Mouse (Mus musculus): ENCODE results near the gene Nod2. TPM values are rescaled to one million over a fixed set of nuclear protein-coding genes. Genes with fewer than 3 reads are reported as not detected.

The Nod2 gene
- polyA plus RNA-seq, 1 experiment from 2014 or later = 0.18 TPM

DNA sequence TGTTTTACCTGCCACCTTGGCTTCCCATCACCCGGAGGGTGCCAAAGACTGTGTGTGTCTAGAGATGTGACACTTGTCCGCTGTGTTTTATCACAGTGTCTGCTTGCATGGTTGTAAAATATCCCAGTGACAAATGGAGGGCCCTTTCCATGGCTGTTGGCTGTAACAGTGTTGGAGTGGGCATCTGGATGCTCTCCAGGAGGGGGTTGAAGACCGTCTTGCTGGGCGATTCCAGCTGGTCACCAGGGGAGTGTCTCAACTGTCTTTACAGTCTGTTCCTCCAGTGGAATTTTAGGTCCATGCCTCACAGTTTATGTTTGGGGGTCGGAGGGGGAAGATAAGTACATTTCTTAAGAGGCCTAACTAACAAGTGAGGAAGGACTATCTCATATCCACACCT, 26.2 kb upstream of the Nod2 start:
- 65% methylated on average over 5 of the region's 5 CpGs for WGBS
- Histone ChIP-seq H3K27me3 (replicated peaks) (peaks cover 17% of the 10 kb centered on the region), H3K9ac (no peak overlapping the region), H3K4me3 (no peak overlapping the region), H3K36me3 (replicated peaks) (no peaks in the 10 kb centered on the region), H3K4me1 (no peaks in the 10 kb centered on the region; the same call in 1 of the 2 replicates), H3K27ac (no peak overlapping the region), H3K4me2 (no peak overlapping the region), H3K9me3 (no peaks in the 10 kb centered on the region)
- no peak for ATAC-seq (replicated peaks)

DNA sequence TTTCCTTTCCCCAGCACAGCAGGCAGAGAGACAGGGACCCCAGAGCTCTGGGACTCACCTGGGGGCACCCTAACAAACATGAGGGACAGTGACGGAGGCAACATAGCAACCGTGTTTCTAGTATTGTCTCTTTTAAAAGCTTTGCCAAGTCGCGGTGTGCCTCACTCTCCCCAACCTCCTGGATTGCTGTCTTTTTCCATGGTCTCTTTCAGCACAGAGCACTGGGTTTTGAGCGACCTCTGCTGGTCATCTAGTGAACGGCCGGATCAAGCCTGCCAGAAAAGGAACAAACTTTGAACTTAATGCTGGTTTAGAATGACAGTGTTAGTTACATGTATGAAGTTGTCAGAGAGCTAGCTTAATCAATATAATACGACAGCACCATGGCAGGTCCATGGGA, 25.7 kb upstream of the Nod2 start:
- Histone ChIP-seq H3K9me3 (no peaks in the 10 kb centered on the region), H3K27me3 (replicated peaks) (peaks cover 21% of the 10 kb centered on the region), H3K4me2 (no peak overlapping the region), H3K9ac (no peak overlapping the region), H3K27ac (no peak overlapping the region), H3K4me1 (no peaks in the 10 kb centered on the region; the same call in 1 of the 2 replicates), H3K36me3 (replicated peaks) (no peaks in the 10 kb centered on the region), H3K4me3 (no peak overlapping the region)
- ATAC-seq (replicated peaks) = 0 out of 2 replicates have a peak, but pooled peaks have one; percentile 40
- 0% methylated on average over 8 of the region's 8 CpGs for WGBS

DNA sequence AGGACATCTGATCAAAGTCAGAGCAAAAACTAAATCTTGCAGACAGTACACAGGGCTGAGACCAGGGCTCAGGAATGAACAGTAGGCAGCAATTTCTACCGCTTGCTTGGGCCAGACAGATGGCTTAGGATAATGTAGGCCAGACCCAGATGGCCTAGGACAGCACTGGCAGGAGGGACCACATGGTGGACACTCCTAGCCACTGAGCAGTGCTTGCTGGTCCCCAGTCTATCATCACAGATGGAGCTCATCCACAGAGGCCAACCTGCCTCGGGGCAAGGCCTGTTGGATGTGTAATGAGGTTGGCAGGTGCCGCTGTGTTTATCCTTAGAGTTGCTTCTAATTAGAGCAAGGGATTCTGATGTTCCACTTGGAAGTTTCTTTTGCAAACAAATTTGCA, 23.8 kb upstream of the Nod2 start:
- Histone ChIP-seq H3K9me3 (no peaks in the 10 kb centered on the region), H3K4me1 (peaks cover 12% of the 10 kb centered on the region), H3K9ac (no peak overlapping the region), H3K27me3 (replicated peaks) (peaks cover 25% of the 10 kb centered on the region), H3K36me3 (replicated peaks) (no peaks in the 10 kb centered on the region), H3K4me2 (no peak overlapping the region), H3K4me3 (no peak overlapping the region), H3K27ac (no peak overlapping the region)
- 68% methylated on average over 3 of the region's 3 CpGs for WGBS
- no peak for ATAC-seq (replicated peaks)

DNA sequence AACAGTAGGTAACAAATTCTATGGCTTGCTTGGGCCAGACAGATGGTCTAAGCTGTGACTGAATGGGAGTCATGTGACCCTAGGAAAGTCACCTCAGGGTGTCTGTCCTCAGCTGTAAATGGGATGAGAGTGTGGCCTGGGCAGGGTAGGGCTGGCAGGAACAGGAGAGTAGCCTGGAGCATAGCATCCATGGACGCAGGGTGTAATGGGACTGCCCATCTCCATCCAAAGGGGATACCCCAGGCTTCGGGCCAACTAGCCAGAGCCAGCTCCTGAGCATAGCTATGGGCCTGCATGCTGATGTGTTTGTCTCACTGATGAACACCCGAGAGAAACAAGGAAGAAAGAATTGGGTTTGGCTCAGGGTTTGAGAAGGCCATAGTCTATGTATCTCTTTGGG, 22.8 kb upstream of the Nod2 start:
- no peak overlapping the region for H3K9ac ChIP-seq
- ATAC-seq (replicated peaks) = no peak
- WGBS = 79% methylated on average over 3 of the region's 3 CpGs

DNA sequence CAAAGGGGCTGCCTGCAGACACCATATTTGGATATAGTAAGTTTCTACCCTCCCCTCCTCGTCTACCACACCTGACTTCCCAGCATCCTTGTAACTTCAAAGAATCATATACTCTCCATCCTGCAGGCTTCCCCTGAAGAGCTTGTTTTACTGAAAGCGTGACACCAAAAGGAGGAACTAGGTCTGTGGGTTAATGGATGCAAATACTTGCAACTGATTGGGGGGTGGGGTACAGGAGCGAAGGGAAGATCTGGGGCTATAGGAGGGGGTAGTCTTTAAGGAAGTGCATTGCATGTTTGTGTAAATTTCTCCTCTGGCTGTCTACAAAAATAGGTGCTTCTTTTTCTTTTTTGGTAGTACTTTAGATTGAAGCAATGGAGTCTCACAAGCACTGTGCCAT, 20.7 kb upstream of the Nod2 start:
- Histone ChIP-seq H3K4me2 (no peak overlapping the region), H3K9ac (no peak overlapping the region), H3K27me3 (replicated peaks) (peaks cover 15% of the 10 kb centered on the region; the same call in 1 of the 2 replicates), H3K9me3 (no peaks in the 10 kb centered on the region), H3K4me3 (0 out of 2 replicates have a peak overlapping the region, but pooled peaks have one; percentile 50), H3K4me1 (peaks cover 14% of the 10 kb centered on the region), H3K27ac (no peak overlapping the region), H3K36me3 (replicated peaks) (no peaks in the 10 kb centered on the region)
- 82% methylated on average over 3 of the region's 3 CpGs for WGBS
- no peak for ATAC-seq (replicated peaks)

More for the DNA sequence above, 22.8 kb upstream of the Nod2 start:
- Histone ChIP-seq H3K4me1 (peaks cover 14% of the 10 kb centered on the region), H3K9me3 (no peaks in the 10 kb centered on the region), H3K4me3 (no peak overlapping the region), H3K36me3 (replicated peaks) (no peaks in the 10 kb centered on the region), H3K4me2 (no peak overlapping the region), H3K27ac (no peak overlapping the region), H3K27me3 (replicated peaks) (peaks cover 25% of the 10 kb centered on the region)

DNA sequence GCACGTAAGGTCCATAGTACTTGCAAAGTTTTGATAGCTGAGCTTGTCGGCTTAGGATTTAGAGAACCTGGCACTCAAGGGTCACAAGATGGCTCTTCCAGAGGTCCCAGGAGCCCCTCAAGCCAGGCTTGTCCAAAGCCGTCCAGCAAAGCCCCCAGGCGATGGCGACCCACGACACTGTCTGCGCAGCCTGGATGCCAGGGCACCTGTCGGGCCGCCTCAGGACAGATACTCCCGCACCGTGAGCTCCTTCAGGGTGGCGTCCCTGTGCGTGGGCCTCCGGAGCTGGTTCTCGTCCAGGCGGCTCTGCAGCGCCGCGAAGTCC, 20.2 kb upstream of the Nod2 start:
- H3K4me1 ChIP-seq = peaks cover 14% of the 10 kb centered on the region
- 14% methylated on average over 19 of the region's 19 CpGs for WGBS
- H3K4me3 ChIP-seq = peak overlapping the region; percentile 50
- no peaks in the 10 kb centered on the region for H3K36me3 ChIP-seq (replicated peaks)
- no peaks in the 10 kb centered on the region for H3K9me3 ChIP-seq
- H3K27me3 ChIP-seq (replicated peaks) = peaks cover 15% of the 10 kb centered on the region; the same call in 1 of the 2 replicates
- peak overlapping the region; percentile 84 for H3K27ac ChIP-seq
- ATAC-seq (replicated peaks) = no peak
- H3K4me2 ChIP-seq = peak overlapping the region; percentile 87
- peak overlapping the region; percentile 29; the same call in 1 of the 2 replicates for H3K9ac ChIP-seq

DNA sequence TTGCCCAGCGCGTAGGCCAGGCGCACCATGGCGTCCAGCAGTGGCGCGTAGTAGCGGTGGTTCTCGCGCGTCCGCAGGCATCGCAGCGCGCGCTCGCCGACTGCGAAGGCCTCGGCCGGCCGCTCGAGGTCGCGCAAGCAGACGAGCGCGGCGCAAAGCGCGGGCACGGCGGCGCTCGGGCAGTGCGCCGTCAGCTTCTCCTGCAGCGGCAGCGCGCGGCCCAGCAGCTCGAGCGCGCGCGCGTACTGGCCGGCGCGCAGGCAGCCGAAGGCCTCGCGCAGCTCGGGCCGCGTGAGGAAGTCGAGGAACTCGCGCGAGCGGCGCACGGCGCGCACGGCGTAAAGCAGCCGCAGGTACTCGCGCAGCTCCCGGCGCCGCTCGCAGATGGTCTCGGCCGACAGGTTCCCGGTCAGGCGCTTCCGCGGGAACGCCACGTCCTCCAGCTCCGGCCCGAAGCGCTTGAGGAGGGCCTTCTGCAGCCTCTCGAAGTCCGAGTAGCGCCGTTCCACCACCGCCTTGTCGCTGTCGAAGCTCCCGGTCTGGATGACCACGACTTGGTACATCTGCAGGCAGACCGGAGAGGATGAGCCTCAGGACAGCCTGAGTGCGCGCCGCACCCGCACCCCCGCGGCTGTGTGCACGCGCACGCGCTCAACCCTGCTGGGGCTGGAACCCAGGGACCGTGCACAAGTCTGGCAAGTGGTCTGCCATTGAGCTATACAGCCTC, 19.7 kb upstream of the Nod2 start:
- Histone ChIP-seq H3K9me3 (no peaks in the 10 kb centered on the region), H3K9ac (peak overlapping the region; percentile 57), H3K27ac (peak overlapping the region; percentile 84), H3K4me3 (peak overlapping the region; percentile 50), H3K27me3 (replicated peaks) (peaks cover 15% of the 10 kb centered on the region; the same call in 1 of the 2 replicates), H3K4me1 (peaks cover 14% of the 10 kb centered on the region), H3K36me3 (replicated peaks) (no peaks in the 10 kb centered on the region), H3K4me2 (peak overlapping the region; percentile 87)
- peak; percentile 86 for ATAC-seq (replicated peaks)
- under 1% methylated on average over 95 of the region's 105 CpGs for WGBS

DNA sequence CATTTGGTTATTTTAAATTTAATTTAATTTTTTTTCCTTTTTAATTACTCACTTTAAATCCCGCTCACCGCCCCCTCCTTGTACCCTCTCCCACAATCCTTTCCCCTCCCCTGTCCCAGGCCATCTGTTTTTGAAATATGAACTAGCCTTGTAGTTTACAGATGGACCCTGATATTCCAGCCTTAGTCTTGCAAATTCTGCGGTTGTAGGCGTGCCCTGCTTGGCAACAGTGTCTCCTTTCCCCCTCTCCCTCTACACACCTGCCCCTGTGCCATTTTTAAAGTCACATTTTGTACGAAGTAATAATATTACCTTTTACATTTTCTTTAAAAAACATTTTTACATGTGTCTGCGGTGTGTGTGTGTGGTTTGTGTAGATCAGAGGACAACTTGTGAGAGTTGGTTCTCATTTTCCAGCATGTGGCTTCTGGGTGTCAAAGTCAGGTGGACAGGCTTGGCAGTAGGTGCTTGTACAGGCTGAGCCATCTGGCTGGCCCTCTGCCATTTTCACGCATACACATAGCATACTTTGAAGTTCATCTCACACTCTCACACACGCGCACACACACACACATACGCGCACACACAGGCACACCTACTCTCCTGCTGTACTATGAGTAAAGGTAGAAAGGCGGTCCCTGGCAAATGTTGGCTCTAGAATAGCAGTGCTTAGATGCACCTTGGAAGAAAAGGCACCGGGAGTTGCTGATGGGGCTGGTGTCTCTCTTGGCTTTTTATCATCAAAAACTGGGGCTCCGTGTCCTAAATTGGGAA, 18.9 kb upstream of the Nod2 start:
- H3K27ac ChIP-seq = peak overlapping the region; percentile 84; the same call in 1 of the 2 replicates

DNA sequence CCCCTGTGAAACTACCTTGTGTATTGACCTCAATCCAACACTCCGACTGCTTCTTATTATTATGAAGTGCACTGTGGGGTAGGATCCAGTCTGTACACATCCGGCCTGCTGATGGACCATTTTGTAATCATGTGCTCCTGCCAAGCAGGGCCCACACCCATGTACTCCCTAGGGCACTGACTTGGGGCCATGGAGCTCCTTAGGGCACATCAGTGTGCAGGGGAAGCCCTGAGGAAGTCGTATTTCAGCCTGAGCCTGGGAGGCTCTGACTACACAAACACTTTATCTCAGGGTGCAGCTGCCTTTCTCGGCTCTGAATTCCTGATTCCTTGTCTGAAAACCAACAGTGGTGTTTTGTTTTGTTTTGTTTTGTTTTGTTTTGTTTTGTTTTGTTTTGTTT, 16.9 kb upstream of the Nod2 start:
- H3K4me3 ChIP-seq = no peak overlapping the region
- ATAC-seq (replicated peaks) = no peak
- H3K9me3 ChIP-seq = no peaks in the 10 kb centered on the region
- H3K4me1 ChIP-seq = peaks cover 14% of the 10 kb centered on the region
- H3K36me3 ChIP-seq (replicated peaks) = no peaks in the 10 kb centered on the region
- WGBS = 85% methylated on average over 4 of the region's 4 CpGs
- H3K4me2 ChIP-seq = no peak overlapping the region
- no peak overlapping the region for H3K27ac ChIP-seq
- no peak overlapping the region for H3K9ac ChIP-seq
- peaks cover 11% of the 10 kb centered on the region; the same call in 1 of the 2 replicates for H3K27me3 ChIP-seq (replicated peaks)

More for the DNA sequence above, 18.9 kb upstream of the Nod2 start:
- ATAC-seq (replicated peaks) = peak; percentile 37; the same call in 1 of the 2 replicates
- H3K9ac ChIP-seq = peak overlapping the region; percentile 57; the same call in 1 of the 2 replicates
- H3K9me3 ChIP-seq = no peaks in the 10 kb centered on the region
- 61% methylated on average over 14 of the region's 14 CpGs for WGBS
- H3K4me3 ChIP-seq = peak overlapping the region; percentile 50
- H3K27me3 ChIP-seq (replicated peaks) = peaks cover 11% of the 10 kb centered on the region; the same call in 1 of the 2 replicates
- H3K36me3 ChIP-seq (replicated peaks) = no peaks in the 10 kb centered on the region
- peaks cover 14% of the 10 kb centered on the region for H3K4me1 ChIP-seq
- H3K4me2 ChIP-seq = peak overlapping the region; percentile 87

DNA sequence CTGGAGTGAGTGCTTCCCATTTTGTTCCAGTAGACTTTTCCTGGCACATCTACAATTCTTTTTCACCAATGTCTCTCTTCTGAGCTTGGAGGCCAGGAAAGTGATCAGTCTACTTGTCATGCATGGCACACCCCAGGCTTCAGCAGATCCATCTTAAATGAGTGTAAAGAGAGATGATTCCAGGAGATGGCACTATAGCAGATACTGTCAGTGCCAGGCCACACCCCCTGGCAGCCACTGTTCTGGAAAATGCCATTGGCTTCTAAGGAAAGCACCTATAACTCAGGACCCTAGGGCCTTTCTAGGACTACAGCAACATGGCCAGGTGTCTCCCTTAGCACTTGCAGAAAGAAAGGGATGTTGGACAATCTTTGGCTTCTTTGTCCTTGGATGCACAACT, 16.0 kb upstream of the Nod2 start:
- Histone ChIP-seq H3K27ac (no peak overlapping the region), H3K36me3 (replicated peaks) (no peaks in the 10 kb centered on the region), H3K4me3 (no peak overlapping the region), H3K4me2 (no peak overlapping the region), H3K9ac (no peak overlapping the region), H3K27me3 (replicated peaks) (peaks cover 7% of the 10 kb centered on the region; the same call in 1 of the 2 replicates), H3K4me1 (peaks cover 14% of the 10 kb centered on the region), H3K9me3 (no peaks in the 10 kb centered on the region)
- ATAC-seq (replicated peaks) = no peak

DNA sequence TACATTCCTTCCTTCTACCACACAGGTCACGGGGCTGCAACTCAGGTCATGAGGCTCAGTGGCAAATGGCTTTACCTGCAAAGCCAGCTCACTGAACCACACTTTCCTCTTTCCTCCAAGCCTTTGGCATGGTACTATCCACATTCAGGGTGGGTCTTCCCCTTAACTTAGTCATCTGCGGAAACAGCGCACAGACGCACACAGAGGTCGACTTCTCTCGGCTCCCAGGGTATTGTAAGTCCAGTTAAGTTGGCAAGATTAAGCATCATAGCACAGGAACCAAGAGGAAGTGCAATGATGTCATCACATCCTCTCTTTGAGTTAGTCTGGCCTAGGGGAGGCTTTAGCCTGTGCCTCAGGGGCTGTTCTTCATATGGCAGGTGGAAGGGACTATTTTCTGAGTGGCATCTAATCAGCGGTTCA, 13.8 kb upstream of the Nod2 start:
- Histone ChIP-seq H3K4me2 (no peak overlapping the region), H3K4me1 (peaks cover 2% of the 10 kb centered on the region), H3K4me3 (no peak overlapping the region), H3K9ac (no peak overlapping the region), H3K27me3 (replicated peaks) (no peaks in the 10 kb centered on the region), H3K36me3 (replicated peaks) (no peaks in the 10 kb centered on the region), H3K27ac (no peak overlapping the region), H3K9me3 (no peaks in the 10 kb centered on the region)
- no peak for ATAC-seq (replicated peaks)
- WGBS = 84% methylated on average over 7 of the region's 7 CpGs

DNA sequence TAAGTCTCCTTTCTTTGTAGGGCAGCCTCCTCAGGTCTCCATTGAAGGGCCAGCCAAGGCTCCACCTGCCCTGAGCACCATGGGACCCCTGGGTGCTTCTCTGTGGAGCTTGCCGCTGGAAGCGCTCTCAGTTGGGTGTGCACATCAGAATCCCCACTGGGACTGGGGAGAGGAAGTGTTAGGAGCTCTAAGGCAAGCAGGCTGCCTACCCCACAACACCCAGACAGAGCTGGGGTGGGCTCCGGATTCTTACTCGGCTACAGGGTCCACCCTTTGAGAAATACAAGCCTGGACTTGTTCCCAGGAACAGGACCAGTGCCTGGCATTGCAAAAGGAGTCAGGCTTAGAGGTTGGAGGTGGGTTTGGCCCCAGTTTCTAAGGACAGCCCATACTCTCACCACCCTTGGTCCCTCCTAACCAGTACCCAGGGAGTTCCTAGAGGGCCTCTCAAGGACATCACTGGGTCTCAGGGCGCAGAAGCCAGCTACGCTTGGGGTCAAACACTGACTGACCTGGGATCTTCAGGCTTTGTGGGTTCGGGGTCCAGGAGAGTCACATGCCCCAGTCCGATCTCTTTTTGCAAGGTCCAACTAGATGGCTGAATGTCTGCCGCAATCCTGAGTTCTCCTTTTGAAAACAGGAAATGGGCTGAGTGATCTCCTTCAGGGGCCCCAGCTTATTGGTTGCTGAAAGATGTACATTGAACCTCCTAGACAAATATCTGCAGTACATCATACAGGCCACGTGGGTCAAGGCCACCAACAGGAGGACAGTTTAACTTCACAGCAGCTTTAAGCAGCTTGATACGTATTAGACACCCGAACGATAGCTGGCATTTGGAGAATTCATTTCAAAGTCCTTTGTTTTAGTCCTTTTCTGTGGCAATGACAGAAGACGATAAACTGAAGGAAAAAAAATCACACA, 11.4 kb upstream of the Nod2 start, which contains the start of gene Snx20:
Snx20 (minus strand) TSS at position 655 of the 924 bp plus-strand sequence.
- Histone ChIP-seq H3K4me2 (no peak within 1 kb of the TSS), H3K9me3 (no peaks in the 10 kb centered on the region), H3K4me1 (no peaks in the 10 kb centered on the region), H3K36me3 (replicated peaks) (no peaks in the 10 kb centered on the region), H3K27ac (no peak within 1 kb of the TSS), H3K27me3 (replicated peaks) (no peaks in the 10 kb centered on the region), H3K4me3 (no peak within 1 kb of the TSS), H3K9ac (no peak within 1 kb of the TSS)
- ATAC-seq (replicated peaks) = no peak
- 84% methylated on average over 14 of the region's 14 CpGs for WGBS

Measured in midbrain, embryonic 15.5 days (tissue).